Mouse (Mus musculus): Measurements from ENCODE around the gene Paqr7.
"Not testable (repeated sequence)": the region's sequence is repeated elsewhere in the genome, so short reads cannot be mapped to it uniquely, and the experiment has no call there.

The Paqr7 gene

GRCm38 (mm10) chr4:134471469-134471868, 25.0 kb upstream of the Paqr7 start:
- in situ Hi-C loops (cut with MboI, MseI): no loop called here

- in situ Hi-C loops (cut with MboI, MseI): no loop called here
Measured at GRCm38 (mm10) chr4:134473764-134474163, 22.7 kb upstream of the Paqr7 start.

DNA sequence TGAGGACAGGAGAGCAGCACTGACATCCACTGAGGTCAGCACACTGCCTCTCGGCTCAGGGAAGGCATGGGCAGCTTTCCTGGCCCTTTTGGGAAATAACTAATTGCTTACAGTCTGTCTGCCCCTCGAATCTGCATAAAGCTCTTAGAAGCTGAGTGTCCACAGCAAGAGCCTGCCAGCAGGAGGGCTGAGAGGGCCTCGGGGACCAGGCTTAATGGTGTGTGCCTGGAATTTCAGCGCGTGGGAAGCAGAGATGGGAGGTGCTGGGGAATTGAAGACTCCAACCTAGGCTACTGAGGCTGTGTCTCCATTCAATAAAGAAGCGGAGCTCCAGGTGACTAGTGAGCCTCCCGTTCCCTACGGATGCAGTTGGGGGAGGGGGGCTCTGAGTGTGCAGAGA, 22.3 kb upstream of the Paqr7 start:
- in situ Hi-C loops (cut with MboI, MseI): no loop called here

DNA sequence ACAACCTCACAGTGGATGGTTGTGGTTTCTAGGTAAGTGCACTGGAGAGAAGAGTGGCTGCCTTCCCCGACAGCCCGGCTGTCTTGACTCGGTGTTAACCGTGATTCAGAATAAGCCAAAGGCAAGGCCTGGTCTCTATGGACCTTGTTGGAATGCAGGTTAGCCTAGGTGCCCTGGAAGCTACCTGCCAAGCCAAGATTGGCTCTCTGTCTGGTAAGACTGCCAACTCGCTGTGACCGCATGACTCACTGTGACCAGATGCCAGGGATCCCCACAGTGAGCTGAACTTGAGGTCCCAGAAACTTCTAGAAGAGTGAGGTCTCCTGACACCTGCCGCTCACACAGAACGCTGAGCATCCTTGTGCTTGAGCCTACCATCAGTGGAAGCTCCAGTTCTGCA, 19.6 kb upstream of the Paqr7 start:
- in situ Hi-C loops (cut with MboI, MseI): loop anchor here in 1 of 2 experiments (5.0 kb wide), 1 partner anchor 80 kb away; the partner anchor contains the start of gene Pafah2

DNA sequence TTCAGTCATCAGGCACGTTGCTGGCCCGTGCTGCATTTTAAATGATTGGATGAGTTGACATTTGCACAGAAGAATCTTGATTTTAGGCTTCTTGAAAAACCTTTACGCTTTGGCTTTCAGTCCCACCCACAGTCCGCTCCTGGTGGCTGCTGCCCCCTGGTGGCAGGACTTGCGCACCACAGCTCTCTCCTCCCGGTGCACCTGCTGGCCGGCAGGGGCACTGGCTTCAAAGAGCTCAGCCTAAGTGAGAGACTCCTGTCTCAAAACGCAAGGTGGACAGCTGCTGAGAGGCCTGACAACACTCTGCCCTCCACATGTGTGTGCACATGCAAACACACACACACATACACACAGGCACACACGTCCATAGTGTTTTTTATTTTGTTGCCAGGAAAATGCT, 18.5 kb upstream of the Paqr7 start:
- in situ Hi-C loops (cut with MboI, MseI): loop anchor here in 1 of 2 experiments (5.0 kb wide), 1 partner anchor 81 kb away; the partner anchor contains the start of gene Pafah2

DNA sequence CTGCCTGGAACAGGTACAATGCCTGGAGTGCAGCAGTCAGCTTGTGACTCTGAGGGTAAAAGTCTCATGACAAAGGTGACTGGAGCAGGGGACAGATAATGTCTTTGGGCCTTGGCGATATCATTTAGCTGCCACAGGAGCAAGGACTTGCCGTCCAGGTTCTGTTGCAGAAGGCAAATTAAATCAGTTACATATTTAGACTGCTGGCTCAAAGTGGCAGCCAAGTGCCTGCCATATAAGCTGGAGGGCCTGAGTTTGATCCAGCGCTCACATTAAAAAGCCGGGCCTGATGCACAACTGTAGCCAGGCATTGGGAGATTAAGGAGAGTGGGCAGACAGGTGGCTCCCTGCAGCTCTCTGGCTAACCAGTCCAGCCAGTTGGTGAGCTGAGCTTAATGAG, 16.7 kb upstream of the Paqr7 start:
- in situ Hi-C loops (cut with MboI, MseI): loop anchor here in 1 of 2 experiments (5.0 kb wide), 1 partner anchor 83 kb away; the partner anchor contains the start of gene Pafah2

DNA sequence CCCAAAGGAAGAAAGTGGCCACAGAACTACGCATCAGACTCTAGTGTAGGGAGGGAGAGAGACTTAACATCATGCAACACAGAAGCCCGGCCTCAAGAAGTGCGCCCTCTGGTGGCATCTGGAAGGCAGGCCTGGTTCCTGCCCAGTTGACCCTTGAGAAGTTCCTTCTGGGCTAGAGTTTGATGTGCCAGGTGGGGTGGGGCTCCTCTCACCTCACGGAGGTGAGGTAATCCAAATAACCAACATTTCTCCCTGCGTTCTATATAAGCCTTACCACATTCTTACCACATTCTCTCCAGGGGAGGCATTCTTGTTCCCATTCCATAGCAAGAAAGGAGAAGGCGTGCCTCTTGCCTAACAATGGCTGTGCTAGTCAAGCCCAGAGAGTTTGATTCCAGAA, 15.6 kb upstream of the Paqr7 start:
- in situ Hi-C loops (cut with MboI, MseI): no loop called here

DNA sequence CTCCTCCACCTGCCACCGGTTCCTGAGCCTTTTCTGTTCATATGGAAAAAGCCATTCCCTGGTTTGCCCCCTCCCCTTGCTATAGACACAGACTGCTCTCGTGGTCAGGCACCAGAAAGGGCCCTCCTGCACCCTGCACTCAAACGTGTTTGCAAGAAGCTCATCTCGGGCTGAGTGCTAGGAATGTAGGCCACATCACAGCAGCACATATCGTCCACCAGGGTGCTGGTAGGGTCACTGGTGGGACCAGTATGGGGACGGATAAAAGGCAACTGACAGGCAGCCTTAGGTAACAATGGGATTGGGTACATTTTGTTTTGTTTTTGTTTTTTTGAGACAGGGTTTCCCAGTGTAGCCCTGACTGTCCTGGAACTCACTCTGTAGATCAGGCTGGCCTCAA, 15.2 kb upstream of the Paqr7 start:
- in situ Hi-C loops (cut with MboI, MseI): no loop called here

DNA sequence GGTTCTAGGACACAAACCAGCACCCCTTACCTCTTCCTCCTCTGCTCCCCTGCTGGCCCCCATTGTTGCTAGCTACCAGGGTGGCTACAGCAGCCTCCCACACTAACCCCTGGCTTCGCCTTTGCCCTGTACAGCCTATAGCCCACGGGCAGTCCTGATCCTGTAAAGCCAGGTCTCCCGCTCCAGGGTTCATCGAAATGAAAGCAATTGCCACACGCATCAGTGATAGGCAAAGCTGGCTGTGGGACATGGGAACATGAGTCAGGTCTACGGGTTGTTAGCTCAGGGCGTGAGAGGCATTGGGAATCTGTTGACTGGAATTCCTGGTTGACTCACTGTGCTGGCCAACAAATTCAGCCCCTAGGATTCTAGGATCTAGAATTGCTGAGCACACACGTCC, 14.1 kb upstream of the Paqr7 start:
- in situ Hi-C loops (cut with MboI, MseI): no loop called here

DNA sequence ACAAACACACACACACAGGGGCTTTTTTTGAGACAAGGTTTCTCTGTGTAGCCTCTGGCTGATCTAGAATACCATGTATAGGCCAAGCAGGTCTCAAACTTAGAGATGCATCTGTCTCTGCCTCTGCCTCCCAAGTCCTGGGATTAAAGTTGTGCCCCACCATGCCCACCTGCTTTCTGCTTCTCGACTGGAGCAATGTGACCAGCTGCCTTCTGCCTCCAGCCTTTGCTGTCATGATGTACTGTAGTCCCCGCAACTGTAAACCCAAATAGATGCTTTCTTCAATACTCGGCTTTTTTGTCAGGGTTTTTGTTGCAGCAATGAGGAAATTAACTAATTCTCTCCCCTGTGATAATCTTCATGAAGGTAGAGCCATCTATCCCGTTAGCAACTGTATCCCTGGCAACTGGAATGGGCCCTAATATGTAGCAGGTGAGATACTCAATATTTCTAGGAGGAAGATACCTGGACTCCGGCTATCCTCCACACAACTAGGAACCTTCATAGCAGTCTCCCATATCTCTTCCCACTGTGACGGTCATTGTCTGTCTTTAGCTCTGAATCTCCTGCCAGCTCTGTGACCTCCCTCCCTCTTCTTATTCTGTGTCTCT, 13.3 kb upstream of the Paqr7 start:
- in situ Hi-C loops (cut with MboI, MseI): no loop called here

DNA sequence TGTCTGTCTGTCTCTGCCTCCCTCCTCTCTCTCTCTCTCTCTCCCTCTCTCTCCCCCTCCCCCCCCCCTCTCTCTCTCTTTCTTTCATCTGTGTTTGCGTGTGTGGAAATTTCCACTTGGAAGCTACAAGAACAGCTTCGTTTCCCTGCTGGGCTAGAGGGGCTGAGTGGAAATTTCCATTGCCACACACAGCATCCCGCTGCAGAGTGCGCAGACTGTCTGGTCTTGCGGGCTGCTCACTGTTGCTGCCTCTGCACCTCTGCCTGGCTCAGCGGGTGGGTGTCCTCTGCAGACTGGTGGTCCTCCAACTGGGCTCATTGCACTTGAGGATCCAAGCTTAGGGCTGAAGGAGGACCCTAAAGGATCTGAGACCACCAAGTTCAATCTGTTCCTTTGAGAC, 12.8 kb upstream of the Paqr7 start:
- in situ Hi-C loops (cut with MboI, MseI): no loop called here

- in situ Hi-C loops (cut with MboI, MseI): no loop called here
Measured at GRCm38 (mm10) chr4:134484231-134484630, 12.3 kb upstream of the Paqr7 start.

GRCm38 (mm10) chr4:134485151-134485900, 11.2 kb upstream of the Paqr7 start:
- in situ Hi-C loops (cut with MboI, MseI): no loop called here

DNA sequence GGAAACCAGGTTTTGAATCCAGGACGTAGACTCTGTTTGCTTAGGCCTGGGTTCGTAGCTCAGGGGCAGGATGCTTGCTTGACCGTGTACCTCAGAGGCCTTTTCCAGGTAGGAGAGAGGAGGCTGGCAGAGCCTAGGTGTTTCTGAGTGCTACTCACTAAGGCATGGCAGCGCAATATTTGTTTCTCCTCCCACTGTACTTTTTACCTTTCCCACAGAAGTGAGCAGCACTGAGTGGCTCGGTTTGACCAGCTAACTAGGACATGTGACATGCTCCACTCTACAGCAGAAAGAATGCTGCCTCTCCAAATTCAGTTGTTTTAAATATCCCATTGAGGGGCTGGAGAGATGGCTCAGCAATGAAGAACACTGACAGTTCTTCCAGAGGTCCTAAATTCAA, 8.3 kb upstream of the Paqr7 start:
- in situ Hi-C loops (cut with MboI, MseI): no loop called here

- in situ Hi-C loops (cut with MboI, MseI): no loop called here
Measured at GRCm38 (mm10) chr4:134489986-134490665, 6.4 kb upstream of the Paqr7 start.

DNA sequence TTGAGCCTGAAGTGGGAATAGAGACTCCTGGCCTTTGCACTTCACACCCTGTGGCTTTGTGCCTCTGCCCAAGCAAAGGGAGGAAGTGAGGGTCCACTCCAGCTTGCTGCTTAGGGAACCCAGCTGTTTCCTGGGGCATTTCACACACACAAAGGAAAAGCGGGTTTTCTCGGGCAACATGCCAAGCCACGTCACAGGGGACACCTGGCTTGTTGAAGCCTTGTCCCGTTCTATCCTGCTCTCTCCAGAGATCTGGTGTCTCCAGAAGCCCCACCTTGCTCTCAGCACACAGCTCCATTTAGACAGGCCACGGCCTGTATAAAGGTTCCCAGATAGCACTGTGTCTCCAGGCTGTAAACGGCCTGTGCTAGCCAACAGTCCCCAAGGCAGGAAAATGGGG, 4.8 kb upstream of the Paqr7 start:
- in situ Hi-C loops (cut with MboI, MseI): no loop called here

DNA sequence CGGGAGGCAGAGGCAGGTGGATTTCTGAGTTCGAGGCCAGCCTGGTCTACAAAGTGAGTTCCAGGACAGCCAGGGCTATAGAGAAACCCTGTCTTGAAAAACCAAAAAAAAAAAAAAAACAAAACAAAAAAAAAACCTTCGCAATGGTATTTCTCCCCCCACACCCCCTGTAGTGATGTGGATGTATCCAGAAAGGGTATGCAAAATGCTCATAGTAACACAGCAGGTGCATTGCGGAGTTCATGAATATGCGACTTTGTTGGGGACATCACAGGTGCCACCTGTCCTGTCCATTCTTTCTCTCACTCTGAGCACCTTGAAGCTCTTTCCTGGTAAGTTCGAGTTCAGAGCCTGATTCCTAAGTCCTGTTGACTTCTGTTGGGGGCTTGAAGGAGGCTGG, 2.3 kb upstream of the Paqr7 start:
- in situ Hi-C loops (cut with MboI, MseI): not testable (repeated sequence)

GRCm38 (mm10) chr4:134494780-134495545, 1.5 kb upstream of the Paqr7 start:
- in situ Hi-C loops (cut with MboI, MseI): no loop called here

GRCm38 (mm10) chr4:134495546-134495923, 962 bp upstream of the Paqr7 start:
- in situ Hi-C loops (cut with MboI, MseI): no loop called here

DNA sequence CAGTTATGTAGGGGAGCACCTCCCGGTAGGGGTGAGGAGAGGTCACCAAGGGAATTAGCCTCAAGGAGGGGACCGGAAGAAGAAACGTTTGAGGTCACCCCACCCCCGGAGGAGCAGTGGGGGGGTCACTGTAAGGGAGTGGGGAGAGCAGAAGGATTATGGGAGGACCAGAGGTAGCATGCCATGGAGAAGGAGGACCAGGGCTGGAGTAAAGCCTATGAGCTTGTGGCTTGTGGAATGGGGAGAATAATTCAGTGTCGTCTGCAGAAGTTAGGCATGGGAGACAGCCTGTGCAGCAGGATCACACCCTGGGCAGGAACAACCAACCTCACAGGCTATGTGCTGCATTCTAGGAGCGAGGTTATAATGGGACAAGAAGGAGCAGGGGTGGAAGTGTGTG, 726 bp downstream of the Paqr7 start:
- in situ Hi-C loops (cut with MboI, MseI): no loop called here

DNA sequence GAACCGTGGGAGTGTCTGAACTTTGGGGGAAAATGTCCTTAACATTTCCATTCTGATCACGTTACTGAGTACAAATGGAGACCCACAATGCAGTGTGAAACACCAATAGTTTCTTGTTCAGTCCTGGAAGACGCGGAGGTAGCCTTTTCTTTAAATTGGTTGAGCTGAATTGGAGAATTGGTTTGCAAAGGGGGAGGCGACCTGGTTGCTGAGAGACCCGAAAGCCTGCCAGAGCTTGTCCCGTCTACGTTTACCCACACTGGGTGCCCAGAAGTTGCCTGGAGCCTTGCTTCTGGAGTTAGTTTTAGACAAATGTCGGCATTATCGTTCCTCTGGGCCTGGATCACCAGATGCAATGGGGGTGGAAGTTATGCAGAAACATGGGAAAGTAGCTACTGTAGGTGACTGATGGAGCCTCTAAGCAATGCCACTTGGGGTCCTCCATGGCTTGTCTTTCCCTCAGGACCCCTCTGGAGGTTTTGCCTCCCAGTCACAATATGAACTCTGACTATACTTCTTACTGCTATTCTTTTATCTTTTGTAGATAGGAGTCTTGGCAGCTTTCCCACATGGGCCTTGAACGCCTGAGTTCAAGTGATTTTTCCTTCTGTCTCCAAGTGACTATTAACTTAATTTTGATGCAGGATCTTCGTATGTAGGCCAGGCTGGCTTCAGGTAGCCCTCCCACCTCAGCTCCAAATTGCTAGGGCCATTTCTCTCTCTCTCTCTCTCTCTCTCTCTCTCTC, 1.7 kb downstream of the Paqr7 start:
- in situ Hi-C loops (cut with MboI, MseI): no loop called here
